Mouse (Mus musculus) CH12.LX (cell line): ENCODE results near the gene Pdcd1lg2. TPM values are rescaled to one million over a fixed set of nuclear protein-coding genes. Genes with fewer than 3 reads are reported as not detected.

Experiments
- DNase-seq: peaks from one replicate; pipeline ENCODE4 v3.0.0-alpha.2; 2013; ENCODE audit errors: extremely low read depth
- H3K27ac ChIP-seq: 2 replicates; pipeline ENCODE4 v1.5.1; 2012; ENCODE audit warnings: low read depth, mild to moderate bottlenecking, control low read depth, moderate library complexity; ENCODE audit not compliant: insufficient read depth
- H3K27me3 ChIP-seq: replicated peaks from 2 replicates; pipeline ENCODE3; 2012; ENCODE audit warnings: inconsistent platforms
- H3K36me3 ChIP-seq, 2 experiments: replicated peaks in 1 of 2; 2 replicates each; pipeline versions ENCODE3 to v1.6.1; 2012; ENCODE audit warnings: inconsistent platforms in 1 of 2, low read length in 1 of 2, mild to moderate bottlenecking in 1 of 2, mixed read lengths in 1 of 2, moderate library complexity in 1 of 2; ENCODE audit not compliant: control insufficient read depth in 1 of 2, insufficient read depth in 1 of 2
- H3K4me1 ChIP-seq, 2 experiments: 2 replicates each; pipeline ENCODE4 v1.6.1; 2012; ENCODE audit warnings: inconsistent platforms in 1 of 2, moderate library complexity in 1 of 2; ENCODE audit not compliant: insufficient read depth in 2 of 2, control insufficient read depth in 1 of 2
- H3K4me2 ChIP-seq: 2 replicates; pipeline ENCODE4 v1.6.1; 2012; ENCODE audit warnings: low read depth, mild to moderate bottlenecking, control low read depth; ENCODE audit not compliant: poor library complexity, insufficient read depth, severe bottlenecking
- H3K4me3 ChIP-seq, 3 experiments: fragments of 150-350 bp in 1 of 3; sonication (generic) in 1 of 3; replicated peaks in 1 of 3; 2 replicates each; pipeline versions ENCODE3 to v1.5.1; 2011 to 2012; ENCODE audit warnings: low read depth in 2 of 3, low read length in 2 of 3, mild to moderate bottlenecking in 2 of 3, moderate library complexity in 2 of 3, control low read depth in 1 of 3, improper control_type of control experiment in 1 of 3, inconsistent platforms in 1 of 3, mixed read lengths in 1 of 3; ENCODE audit not compliant: poor library complexity in 1 of 3
- H3K79me2 ChIP-seq: replicated peaks from 2 replicates; pipeline ENCODE4 v1.6.1; 2012; ENCODE audit warnings: mild to moderate bottlenecking, moderate library complexity; ENCODE audit not compliant: control insufficient read depth, poor library complexity, insufficient read depth, severe bottlenecking; ENCODE audit errors: extremely low read depth
- H3K9ac ChIP-seq: 2 replicates; pipeline ENCODE4 v1.6.1; 2012; ENCODE audit warnings: low read depth, mild to moderate bottlenecking, control low read depth, moderate library complexity; ENCODE audit not compliant: insufficient read depth
- H3K9me3 ChIP-seq: replicated peaks from 2 replicates; pipeline ENCODE3; 2012; ENCODE audit warnings: low read length, inconsistent platforms, mixed read lengths
- BHLHE40 ChIP-seq: IDR thresholded peaks from 2 replicates; pipeline ENCODE4 v1.6.1; 2011; ENCODE audit warnings: mild to moderate bottlenecking, low read depth, low read length, improper control_type of control experiment
- CHD2 ChIP-seq: IDR thresholded peaks from 2 replicates; pipeline ENCODE4 v1.6.1; 2011; ENCODE audit warnings: low read length, improper control_type of control experiment
- CTCF ChIP-seq, 2 experiments: IDR thresholded peaks in 1 of 2; conservative IDR thresholded peaks in 1 of 2; 2 replicates each; pipeline ENCODE4 v1.5.1; 2011 to 2012; ENCODE audit warnings: low read depth in 2 of 2, low read length in 2 of 2, improper control_type of control experiment in 1 of 2, inconsistent platforms in 1 of 2, mild to moderate bottlenecking in 1 of 2, moderate library complexity in 1 of 2
- E2F4 ChIP-seq: IDR thresholded peaks from 2 replicates; pipeline ENCODE4 v1.6.1; 2011; ENCODE audit warnings: low read depth, low read length, improper control_type of control experiment; ENCODE audit not compliant: insufficient replicate concordance
- ELF1 ChIP-seq: IDR thresholded peaks from 2 replicates; pipeline ENCODE4 v1.6.1; 2014; ENCODE audit warnings: low read depth, mild to moderate bottlenecking, inconsistent platforms, low read length, improper control_type of control experiment
- EP300 ChIP-seq: IDR thresholded peaks from 2 replicates; pipeline ENCODE4 v1.6.1; 2011; ENCODE audit warnings: low read length, improper control_type of control experiment
- ETS1 ChIP-seq: conservative IDR thresholded peaks from 2 replicates; pipeline ENCODE4 v1.6.1; 2012; ENCODE audit warnings: low read depth, mild to moderate bottlenecking, inconsistent platforms, low read length, improper control_type of control experiment, moderate library complexity
- GABPA ChIP-seq: IDR thresholded peaks from 2 replicates; pipeline ENCODE4 v1.6.1; 2012; ENCODE audit warnings: low read depth, low read length, improper control_type of control experiment, inconsistent platforms; ENCODE audit not compliant: insufficient replicate concordance
- HCFC1 ChIP-seq: IDR thresholded peaks from 2 replicates; pipeline ENCODE4 v1.6.1; 2012; ENCODE audit warnings: low read depth, mild to moderate bottlenecking, inconsistent platforms, low read length, improper control_type of control experiment
- JUND ChIP-seq: conservative IDR thresholded peaks from 2 replicates; pipeline ENCODE4 v1.6.1; 2011; ENCODE audit warnings: low read depth, low read length, improper control_type of control experiment
- MAFK ChIP-seq: IDR thresholded peaks from 2 replicates; pipeline ENCODE4 v1.6.1; 2011; ENCODE audit warnings: low read length, improper control_type of control experiment; ENCODE audit not compliant: insufficient replicate concordance
- MAZ ChIP-seq: IDR thresholded peaks from 2 replicates; pipeline ENCODE4 v1.6.1; 2012; ENCODE audit warnings: low read depth, mild to moderate bottlenecking, inconsistent platforms, low read length, improper control_type of control experiment, moderate library complexity
- POLR2AphosphoS2 ChIP-seq: IDR thresholded peaks from 2 replicates; pipeline ENCODE4 v1.6.1; 2011; ENCODE audit warnings: low read depth, low read length, improper control_type of control experiment
- RCOR1 ChIP-seq: conservative IDR thresholded peaks from 2 replicates; pipeline ENCODE4 v1.6.1; 2012; ENCODE audit warnings: low read depth, mild to moderate bottlenecking, inconsistent platforms, low read length, improper control_type of control experiment
- SIN3A ChIP-seq: IDR thresholded peaks from 2 replicates; pipeline ENCODE4 v1.6.1; 2012; ENCODE audit warnings: low read length, improper control_type of control experiment, inconsistent platforms
- SMC3 ChIP-seq: IDR thresholded peaks from 2 replicates; pipeline ENCODE4 v1.6.1; 2011; ENCODE audit warnings: low read depth, low read length, improper control_type of control experiment
- TBP ChIP-seq: conservative IDR thresholded peaks from 2 replicates; pipeline ENCODE4 v1.6.1; 2011; ENCODE audit warnings: low read depth, low read length, improper control_type of control experiment
- TCF12 ChIP-seq: IDR thresholded peaks from 2 replicates; pipeline ENCODE4 v1.6.1; 2014; ENCODE audit warnings: low read depth, mild to moderate bottlenecking, inconsistent platforms, low read length, improper control_type of control experiment
- UBTF ChIP-seq: IDR thresholded peaks from 2 replicates; pipeline ENCODE4 v1.6.1; 2012; ENCODE audit warnings: low read depth, mild to moderate bottlenecking, inconsistent platforms, low read length, improper control_type of control experiment, moderate library complexity
- USF1 ChIP-seq: IDR thresholded peaks from 2 replicates; pipeline ENCODE4 v1.6.1; 2014; ENCODE audit warnings: low read depth, mild to moderate bottlenecking, inconsistent platforms, low read length, improper control_type of control experiment
- USF2 ChIP-seq: conservative IDR thresholded peaks from 2 replicates; pipeline ENCODE4 v1.6.1; 2011; ENCODE audit warnings: low read depth, low read length, improper control_type of control experiment
- ZC3H11A ChIP-seq: IDR thresholded peaks from 2 replicates; pipeline ENCODE4 v1.6.1; 2012; ENCODE audit warnings: low read depth, mild to moderate bottlenecking, inconsistent platforms, low read length, improper control_type of control experiment
- ZKSCAN1 ChIP-seq: IDR thresholded peaks from 2 replicates; pipeline ENCODE4 v1.6.1; 2012; ENCODE audit warnings: low read depth, inconsistent platforms, low read length, improper control_type of control experiment, borderline replicate concordance
- ZMIZ1 ChIP-seq: IDR thresholded peaks from 2 replicates; pipeline ENCODE4 v1.6.1; 2012; ENCODE audit warnings: low read depth, mild to moderate bottlenecking, inconsistent platforms, low read length, improper control_type of control experiment
- ZNF384 ChIP-seq: IDR thresholded peaks from 2 replicates; pipeline ENCODE4 v1.6.1; 2012; ENCODE audit warnings: low read depth, low read length, improper control_type of control experiment, inconsistent platforms
- dilution Hi-C: fragments of 300-500 bp; cut with MboI; formaldehyde crosslinking; loops from 2 replicates; pipeline ENCODE4 v1.14.3; 2020; ENCODE audit warnings: low sequenced_read_pairs; ENCODE audit not compliant: extremely low pct_unique_long_range_greater_than_20kb, extremely low pct_ligation_motif_present
- in situ Hi-C: fragments of 300-500 bp; cut with MboI; formaldehyde crosslinking; loops from 3 replicates; pipeline ENCODE4 v1.14.3; 2019; ENCODE audit warnings: low sequenced_read_pairs, low pct_ligation_motif_present, low pct_unique_long_range_greater_than_20kb, mixed read lengths
- polyA plus RNA-seq: library from polyadenylated mRNA; unstranded; fragments of >175 nt; gene quantifications from 2 replicates; pipeline ENCODE4 v1.2.1, GENCODE M21; 2012; ENCODE audit warnings: low read depth; ENCODE audit not compliant: insufficient read length
- total RNA-seq, 2 experiments: library from RNA; depleted of rRNA; stranded (reverse); fragments of 300-350 nt in 1 of 2; fragments of >200 nt in 1 of 2; gene quantifications; 2 replicates each; pipeline ENCODE4 v1.2.3; 2012 to 2014

Pdcd1lg2 gene
- total and polyA plus RNA-seq, 3 experiments: 1.4 to 5.5 (median 1.7) TPM

DNA sequence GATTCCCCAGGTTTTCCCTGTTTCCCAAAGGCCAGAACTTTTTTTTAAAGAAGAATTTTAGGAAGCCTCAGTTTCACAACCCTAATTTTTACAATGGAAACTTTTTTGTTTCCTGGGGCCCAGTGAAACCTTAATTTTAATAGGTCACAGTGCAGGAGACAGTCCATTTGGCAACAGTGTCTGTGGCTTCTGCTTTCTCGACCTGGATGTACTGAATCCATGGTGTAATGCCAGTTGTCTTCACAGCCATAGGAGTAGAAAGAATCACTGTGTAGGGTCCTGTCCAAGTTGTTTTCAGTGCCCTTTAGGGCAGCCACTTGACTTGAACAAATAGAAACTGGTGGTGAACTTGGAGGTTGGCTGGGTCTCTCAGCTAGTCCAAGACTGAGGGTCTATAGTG, 37.7 kb downstream of the Pdcd1lg2 start:
- H3K4me3 ChIP-seq: no peak overlapping the region
- H3K27me3 ChIP-seq: no peaks in the 10 kb centered on the region
- no peak overlapping the region for H3K27ac ChIP-seq
- no peak overlapping the region for H3K9ac ChIP-seq
- H3K9me3 ChIP-seq: peaks cover 16% of the 10 kb centered on the region
- H3K4me1 ChIP-seq: peaks cover 0 to 23% of the 10 kb centered on the region in 2 experiments; a peak in 2 of 4 replicates
- no peak overlapping the region for H3K4me2 ChIP-seq
- dilution Hi-C loops (no loop called here), in situ Hi-C loops (no loop called here)
- peaks cover 0 to 20% of the 10 kb centered on the region in 2 experiments for H3K36me3 ChIP-seq
- H3K79me2 ChIP-seq: no peaks in the 10 kb centered on the region
- no peak for DNase-seq
- TF ChIP-seq ZNF384: no peak
- TF ChIP-seq MAZ: no peak
- TF ChIP-seq EP300: no peak
- TF ChIP-seq GABPA: no peak
- no peak for TF ChIP-seq USF1
- no peak for TF ChIP-seq UBTF
- TF ChIP-seq MAFK: no peak
- no peak for TF ChIP-seq ZKSCAN1
- no peak for TF ChIP-seq TCF12
- TF ChIP-seq CTCF (conservative IDR thresholded peaks at IDR 0.05 in 1 of 2, IDR thresholded peaks at IDR 0.05 in 1 of 2; ENCODE audit: low read depth in 2 of 2, low read length in 2 of 2): no peak
- TF ChIP-seq ELF1: no peak
- TF ChIP-seq ZMIZ1: no peak
- no peak for TF ChIP-seq SIN3A
- TF ChIP-seq BHLHE40: no peak
- TF ChIP-seq RCOR1: no peak
- TF ChIP-seq E2F4: no peak
- TF ChIP-seq USF2: no peak
- TF ChIP-seq, all 38 proteins: peak for 0

DNA sequence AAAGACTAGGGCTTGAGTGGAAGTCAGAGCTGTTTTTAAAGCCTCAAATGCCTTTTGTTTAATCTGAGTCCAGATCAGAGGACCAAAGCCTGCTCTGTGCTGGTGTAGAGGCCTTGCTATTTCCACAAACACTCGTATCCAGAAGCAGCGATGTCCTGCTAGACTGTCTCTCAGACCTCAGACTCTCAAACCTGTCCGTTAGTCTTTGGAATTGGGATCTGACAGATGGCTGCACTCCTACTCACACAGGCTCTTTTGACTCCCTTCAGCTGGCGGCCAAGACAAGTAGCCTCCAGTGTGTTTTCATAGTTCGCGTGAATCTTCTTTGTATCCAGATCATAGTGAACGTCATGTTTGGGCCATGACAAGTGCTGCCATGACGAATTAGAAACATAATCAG, 39.7 kb downstream of the Pdcd1lg2 start:
- Histone ChIP-seq H3K9ac (no peak overlapping the region), H3K4me1 (peaks cover 0 to 33% of the 10 kb centered on the region in 2 experiments; a peak in 2 of 4 replicates), H3K4me2 (no peak overlapping the region), H3K4me3 (no peak overlapping the region), H3K36me3 (peaks cover 0 to 20% of the 10 kb centered on the region in 2 experiments), H3K79me2 (no peaks in the 10 kb centered on the region), H3K9me3 (peaks cover 7% of the 10 kb centered on the region), H3K27ac (no peak overlapping the region), H3K27me3 (no peaks in the 10 kb centered on the region)
- DNase-seq: no peak
- dilution Hi-C loops (no loop called here), in situ Hi-C loops (no loop called here)
- no peak for TF ChIP-seq TCF12
- no peak for TF ChIP-seq SMC3
- no peak for TF ChIP-seq ZC3H11A
- no peak for TF ChIP-seq POLR2AphosphoS2
- TF ChIP-seq UBTF: no peak
- no peak for TF ChIP-seq HCFC1
- TF ChIP-seq ELF1: no peak
- TF ChIP-seq TBP: no peak
- TF ChIP-seq USF1: no peak
- TF ChIP-seq CHD2: no peak
- no peak for TF ChIP-seq JUND
- TF ChIP-seq ETS1: no peak
- TF ChIP-seq CTCF (conservative IDR thresholded peaks at IDR 0.05 in 1 of 2, IDR thresholded peaks at IDR 0.05 in 1 of 2; ENCODE audit: low read depth in 2 of 2, low read length in 2 of 2): no peak
- no peak for TF ChIP-seq E2F4
